Mouse (Mus musculus): ENCODE data around the gene Rnaseh2a. TPM values are rescaled to one million over a fixed set of nuclear protein-coding genes. Genes with fewer than 3 reads are reported as not detected.
A peak's percentile ranks its signal among the peaks of the same experiment; 100 is the strongest.

The Rnaseh2a gene
- total RNA-seq, 4 experiments from 2014 or later = 41.9 to 61.3 (median 55.0) TPM

GRCm38 (mm10) chr8:84967532-84968304, 1.8 kb downstream of the Rnaseh2a start:
- no peak for DNase-seq (ENCODE audit: low spot score)

DNA sequence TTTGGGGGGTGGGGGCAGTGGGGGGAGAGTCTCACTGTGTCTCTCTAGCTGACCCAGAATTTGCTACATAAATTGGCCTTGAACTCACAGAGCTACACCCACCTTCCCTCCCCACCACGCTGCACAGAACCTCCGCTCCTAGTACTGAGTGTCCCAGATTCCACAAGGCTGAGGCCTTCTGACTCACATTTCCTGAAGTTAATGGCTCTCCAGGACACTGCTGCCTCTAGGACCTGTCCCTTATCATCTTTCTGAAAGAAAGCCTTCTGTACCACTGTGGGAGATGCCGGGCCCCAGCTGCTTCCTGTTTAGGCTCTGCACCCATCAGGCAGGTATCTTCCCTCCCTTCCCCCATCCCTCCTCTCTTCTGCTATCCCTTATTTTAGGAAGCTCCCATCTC, 3.0 kb downstream of the Rnaseh2a start:
- no peak for DNase-seq (ENCODE audit: low spot score)

GRCm38 (mm10) chr8:84965731-84966291, 3.8 kb downstream of the Rnaseh2a start:
- peak; percentile 95 for DNase-seq (ENCODE audit: low spot score)

GRCm38 (mm10) chr8:84963952-84964351, 5.6 kb downstream of the Rnaseh2a start:
- no peak for DNase-seq (ENCODE audit: low spot score)

DNA sequence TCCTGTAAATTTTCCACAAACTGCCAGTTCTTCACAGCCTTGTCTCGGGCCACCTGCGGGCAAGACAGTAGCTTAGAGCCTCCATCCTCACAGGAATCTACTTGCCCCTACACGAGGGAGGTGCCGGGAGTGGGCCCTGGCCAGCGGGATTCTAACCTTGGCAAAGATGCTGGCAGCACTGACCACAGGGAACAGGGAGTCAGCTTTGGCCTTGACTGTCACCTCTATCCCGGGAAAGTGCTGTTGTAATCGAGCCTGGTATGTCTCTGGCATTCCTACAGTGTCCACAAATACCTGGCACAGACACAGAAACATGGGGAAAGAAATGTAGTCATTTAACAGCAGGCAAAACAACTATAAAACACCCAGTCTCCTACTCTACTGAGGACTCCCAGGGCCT, 9.8 kb downstream of the Rnaseh2a start:
- no peak for DNase-seq (ENCODE audit: low spot score)

- no peak for DNase-seq (ENCODE audit: low spot score)
These were observed 12.8 kb downstream of the Rnaseh2a start for GRCm38 (mm10) chr8:84956768-84957167.

GRCm38 (mm10) chr8:84952612-84953255, 16.8 kb downstream of the Rnaseh2a start:
- DNase-seq (ENCODE audit: low spot score) = peak; percentile 47

DNA sequence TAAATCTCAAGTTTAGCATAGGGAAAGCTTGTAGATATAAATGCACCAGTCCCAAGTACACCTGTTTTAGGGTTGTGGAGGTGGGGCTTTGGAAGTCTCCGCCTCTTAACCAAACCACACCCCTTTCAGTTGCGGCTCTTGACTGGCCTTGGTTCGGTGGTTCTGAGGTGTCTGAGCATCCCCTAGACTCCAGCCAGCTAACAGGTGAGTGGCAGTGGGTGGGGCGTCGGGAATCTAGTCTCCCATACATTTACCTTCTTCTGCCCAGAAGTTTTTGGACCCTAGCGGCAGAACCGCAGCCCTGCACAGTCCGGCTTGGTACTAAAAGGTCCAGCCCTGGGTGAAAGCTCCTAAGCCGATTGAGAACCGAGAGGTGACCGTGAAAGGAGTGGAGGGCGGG, 19.8 kb downstream of the Rnaseh2a start:
- no peak for DNase-seq (ENCODE audit: low spot score)

DNA sequence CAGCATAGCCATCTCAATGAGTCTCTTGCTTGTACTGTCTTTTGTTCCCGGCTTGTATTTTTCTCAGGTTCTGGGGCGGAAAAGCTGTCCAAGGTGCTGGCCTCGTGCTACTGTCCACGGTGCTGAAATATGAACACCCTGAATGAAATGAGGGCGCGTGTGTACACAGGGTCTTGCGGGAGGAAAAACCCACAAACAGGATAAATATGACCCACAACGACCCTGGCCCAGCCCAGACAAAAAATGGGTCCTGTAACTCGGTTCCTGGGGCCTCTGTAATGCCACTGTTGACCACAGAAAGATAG, 22.4 kb downstream of the Rnaseh2a start:
- DNase-seq (ENCODE audit: low spot score) = no peak

DNA sequence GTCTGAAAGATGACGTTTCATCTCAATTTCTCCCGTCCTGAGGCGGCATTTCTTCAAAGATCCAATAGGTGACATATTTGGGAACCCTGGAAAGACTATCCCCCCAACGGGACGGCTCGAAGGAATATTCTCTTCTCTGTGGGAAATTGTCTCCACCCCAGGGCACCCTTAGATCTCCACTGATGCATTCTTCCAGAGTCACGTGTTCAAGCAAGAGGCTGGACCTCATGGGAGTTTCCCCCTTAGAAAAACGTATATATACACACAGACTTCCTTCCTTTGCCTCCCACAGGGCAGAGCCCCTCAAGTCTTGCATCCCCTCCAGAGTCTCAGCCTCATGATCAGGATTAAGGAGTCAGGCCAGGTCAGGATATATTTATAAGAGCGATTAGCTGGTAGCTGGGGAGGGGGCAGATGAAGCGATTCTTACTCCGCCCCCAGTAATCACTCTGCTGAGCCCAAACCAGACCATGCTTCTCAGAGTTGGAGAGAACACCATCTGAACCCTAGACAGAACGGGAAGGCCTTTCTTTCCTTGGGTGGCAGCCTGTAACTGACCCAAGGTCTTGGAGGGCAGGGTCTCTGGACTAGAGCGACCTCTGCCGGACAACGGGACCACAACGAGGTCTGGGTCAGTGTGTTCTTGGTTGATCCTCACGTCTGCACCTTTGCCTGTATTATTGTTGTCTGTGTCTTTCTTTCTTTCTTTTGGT, 22.9 kb downstream of the Rnaseh2a start, which contains the start of gene Rtbdn:
TSS of gene Rtbdn (plus strand) at position 464 of the 713 bp plus-strand sequence.
- DNase-seq (ENCODE audit: low spot score) = no peak

GRCm38 (mm10) chr8:84945633-84946527, 23.7 kb downstream of the Rnaseh2a start:
- DNase-seq (ENCODE audit: low spot score) = no peak

DNA sequence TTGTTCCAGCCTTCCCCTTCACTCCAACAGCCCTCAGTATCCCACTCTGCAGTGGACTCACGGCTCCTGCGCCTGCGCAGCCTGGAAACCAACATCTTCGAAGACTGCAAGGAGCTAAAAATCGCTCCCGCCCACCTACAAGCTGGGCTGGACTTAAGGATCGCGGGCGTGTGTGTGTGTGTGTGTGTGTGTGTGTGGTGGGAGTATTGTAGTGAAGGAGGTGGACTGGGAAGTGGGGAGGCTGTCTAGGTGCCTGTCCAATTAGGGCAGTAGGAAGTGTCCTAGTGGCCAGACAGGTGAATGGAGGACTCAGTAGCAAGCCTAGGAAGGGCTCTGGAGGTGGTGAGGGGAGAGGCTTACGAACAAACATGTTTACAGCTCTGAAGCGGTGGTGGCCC, 24.3 kb downstream of the Rnaseh2a start:
- DNase-seq (ENCODE audit: low spot score) = no peak

- DNase-seq (ENCODE audit: low spot score) = no peak
These were observed 24.9 kb downstream of the Rnaseh2a start for GRCm38 (mm10) chr8:84944478-84945160.

GRCm38 (mm10) chr8:84943699-84944098, 25.9 kb downstream of the Rnaseh2a start:
- DNase-seq (ENCODE audit: low spot score) = no peak

- no peak for DNase-seq (ENCODE audit: low spot score)
These were observed 31.7 kb downstream of the Rnaseh2a start for GRCm38 (mm10) chr8:84937620-84938485.

DNA sequence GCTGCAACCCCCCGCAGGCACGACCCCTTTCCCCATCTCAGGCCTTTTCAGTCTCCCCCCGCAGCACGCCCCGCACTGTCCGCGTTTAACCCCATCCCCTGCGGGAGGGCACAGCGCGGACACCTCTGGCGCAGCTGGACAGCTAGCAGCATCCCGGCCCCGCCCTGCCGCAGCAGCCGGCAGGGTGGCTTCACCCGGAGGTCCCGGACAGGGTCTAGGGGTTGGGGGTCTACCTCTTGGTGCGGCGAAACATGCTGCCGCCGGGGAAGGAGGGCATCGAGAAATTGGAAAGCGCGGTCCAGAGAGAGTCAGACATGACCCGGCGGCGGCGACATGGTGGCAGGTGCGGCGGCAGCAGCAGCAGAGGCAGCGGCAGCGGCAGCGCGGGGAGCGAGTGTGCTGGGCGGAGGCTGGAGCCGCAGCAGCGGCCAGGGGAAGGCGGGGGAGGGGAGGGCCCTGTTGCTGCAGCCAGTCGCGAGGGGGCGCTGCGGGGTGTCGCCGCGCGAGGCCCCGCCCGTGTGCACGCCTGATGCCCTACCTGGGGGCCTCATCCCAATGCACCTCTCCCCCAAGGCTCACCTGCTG, 32.5 kb downstream of the Rnaseh2a start, which contains the start of gene Mast1:
TSS of gene Mast1 (minus strand) at position 398 of the 585 bp plus-strand sequence.
- DNase-seq (ENCODE audit: low spot score) = no peak

- DNase-seq (ENCODE audit: low spot score) = no peak
These were observed 33.3 kb downstream of the Rnaseh2a start for GRCm38 (mm10) chr8:84936041-84936961.

DNA sequence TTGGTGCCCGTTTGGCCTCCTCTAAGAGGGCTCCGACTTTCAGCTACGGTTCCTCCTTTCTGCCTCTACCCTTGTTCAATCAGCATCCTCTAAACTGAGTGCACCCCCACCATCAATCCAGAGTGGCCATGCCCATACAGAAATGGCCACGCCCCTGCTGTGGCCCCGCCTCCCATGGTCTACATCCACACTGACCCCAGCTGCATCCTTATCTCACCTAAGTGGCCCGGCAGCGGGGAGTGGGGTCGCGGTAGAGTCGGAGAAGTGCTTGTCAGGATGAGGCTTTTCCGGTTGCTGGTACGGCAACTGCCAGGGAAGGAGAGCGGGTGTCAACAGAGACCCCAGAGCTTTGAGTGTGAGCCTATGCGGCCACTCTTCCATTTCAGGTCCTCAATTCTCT, 34.1 kb downstream of the Rnaseh2a start:
- DNase-seq (ENCODE audit: low spot score) = no peak
